10 mouse cellular contexts compared by ENCODE assay signal in genomic region chr2:136050793-136051615, GRCm38 (mm10). TPM values are rescaled to one million over a fixed set of nuclear protein-coding genes. Genes with fewer than 3 reads are reported as not detected.
DNase-seq lines count a peak whose midpoint lies in the region; ATAC-seq lines count a peak whose summit lies in the region.
"Had no signal": no experiment of that assay in that cellular context is flagged by ENCODE, and none has a peak within 500 bp of the region (broad histone marks: within the 10 kb centered on the region; RNA-seq: fewer than 3 reads in every experiment).

No protein-coding gene starts in this region.

- peaks cover 3% of the 10 kb centered on the region; the same call in 1 of the 2 replicates for H3K27me3 ChIP-seq in intestine, embryonic 15.5 days (replicated peaks)
- no peaks in the 10 kb centered on the region for H3K27me3 ChIP-seq in neural tube, embryonic 13.5 days

- peak; percentile 62; the same call in 1 of the 2 replicates for ATAC-seq in cerebellum, adult (ENCODE audit: insufficient number of reproducible peaks, low FRiP score, low TSS enrichment)
- no peak for ATAC-seq in intestine, embryonic 15.5 days
- ATAC-seq in neural tube, embryonic 13.5 days (ENCODE audit: low read depth): peak; percentile 88

- no peak for DNase-seq in cerebellum, adult 8-10 months
- DNase-seq in right cerebral cortex, postnatal 10 days (ENCODE audit: low spot score in 2 of 2): peak; percentile 37 to 39
- DNase-seq in right cerebral cortex, adult 2 months (ENCODE audit: low spot score in 2 of 2): no peak
- no peak for DNase-seq in lung, postnatal 14 days
- DNase-seq in gastrocnemius, adult 8-10 months (ENCODE audit: low spot score in 2 of 2): no peak

- 18% methylated on average over 27 of the region's 27 CpGs for WGBS in intestine, embryonic 15.5 days
- 12% methylated on average over 27 of the region's 27 CpGs for WGBS in neural tube, embryonic 13.5 days

- no peaks in the 10 kb centered on the region for H3K4me1 ChIP-seq in intestine, embryonic 15.5 days (replicated peaks)
- H3K4me1 ChIP-seq in neural tube, embryonic 13.5 days (replicated peaks): peaks cover 31% of the 10 kb centered on the region

- no peak overlapping the region for H3K9ac ChIP-seq in intestine, embryonic 15.5 days
- H3K9ac ChIP-seq in neural tube, embryonic 13.5 days: peak overlapping the region; percentile 75

- no peak overlapping the region for H3K27ac ChIP-seq in intestine, embryonic 15.5 days
- H3K27ac ChIP-seq in neural tube, embryonic 13.5 days (replicated peaks): peak overlapping the region; percentile 93
- H3K27ac ChIP-seq: macrophage had no signal

- H3K4me3 ChIP-seq in intestine, embryonic 15.5 days (replicated peaks): peak overlapping the region; percentile 6; the same call in 1 of the 2 replicates
- H3K4me3 ChIP-seq in neural tube, embryonic 13.5 days: peak overlapping the region; percentile 38

- no peaks in the 10 kb centered on the region for H3K36me3 ChIP-seq in intestine, embryonic 15.5 days
- no peaks in the 10 kb centered on the region for H3K36me3 ChIP-seq in neural tube, embryonic 13.5 days

- no peaks in the 10 kb centered on the region for H3K9me3 ChIP-seq in intestine, embryonic 15.5 days
- no peaks in the 10 kb centered on the region for H3K9me3 ChIP-seq in neural tube, embryonic 13.5 days

- peak overlapping the region; percentile 40 for H3K4me2 ChIP-seq in intestine, embryonic 15.5 days (replicated peaks)
- H3K4me2 ChIP-seq in neural tube, embryonic 13.5 days: peak overlapping the region; percentile 57

RNA-seq across cellular contexts. Expression of gene Lamp5, which starts 1.0 kb away (rescaled TPM):
- polyA plus RNA-seq in intestine, embryonic 15.5 days (2015; fragmentation: Nextera tagmentation; extraction: Ambion mirVana): 0.28 TPM in 1 of 2 replicates, not detected in the other
- polyA plus RNA-seq in neural tube, embryonic 13.5 days (2015; fragmentation: Nextera tagmentation; extraction: Ambion mirVana): 309 TPM in 2 replicates
- total RNA-seq in gastrocnemius, adult 8-10 months (2022): not detected
- total RNA-seq: common myeloid progenitor, adult 5-6 weeks had no signal
- polyA plus RNA-seq: macrophage had no signal

Comparison
In these comparisons a context has a peak if more than half of its experiments do, and no peak if none do; other contexts are left out.
1. DNase-seq: peak in right cerebral cortex, postnatal 10 days (2 of 2); none in cerebellum, adult 8-10 months (single experiment), right cerebral cortex, adult 2 months (0 of 2), lung, postnatal 14 days (single experiment) and gastrocnemius, adult 8-10 months (0 of 2).
2. RNA of gene Lamp5, which starts 1.0 kb away (polyA plus RNA-seq): 309 TPM in neural tube, embryonic 13.5 days; 0.28 TPM in intestine, embryonic 15.5 days; every median in the first group is over 100 times any median in the second.